Mouse (Mus musculus) cerebellum, adult 18-20 months (tissue): ENCODE measurements around the gene Apeh.

Source experiments
- DNase-seq, 2 experiments: peaks; one replicate each; pipeline ENCODE4 v3.0.0; 2021

The Apeh gene

DNA sequence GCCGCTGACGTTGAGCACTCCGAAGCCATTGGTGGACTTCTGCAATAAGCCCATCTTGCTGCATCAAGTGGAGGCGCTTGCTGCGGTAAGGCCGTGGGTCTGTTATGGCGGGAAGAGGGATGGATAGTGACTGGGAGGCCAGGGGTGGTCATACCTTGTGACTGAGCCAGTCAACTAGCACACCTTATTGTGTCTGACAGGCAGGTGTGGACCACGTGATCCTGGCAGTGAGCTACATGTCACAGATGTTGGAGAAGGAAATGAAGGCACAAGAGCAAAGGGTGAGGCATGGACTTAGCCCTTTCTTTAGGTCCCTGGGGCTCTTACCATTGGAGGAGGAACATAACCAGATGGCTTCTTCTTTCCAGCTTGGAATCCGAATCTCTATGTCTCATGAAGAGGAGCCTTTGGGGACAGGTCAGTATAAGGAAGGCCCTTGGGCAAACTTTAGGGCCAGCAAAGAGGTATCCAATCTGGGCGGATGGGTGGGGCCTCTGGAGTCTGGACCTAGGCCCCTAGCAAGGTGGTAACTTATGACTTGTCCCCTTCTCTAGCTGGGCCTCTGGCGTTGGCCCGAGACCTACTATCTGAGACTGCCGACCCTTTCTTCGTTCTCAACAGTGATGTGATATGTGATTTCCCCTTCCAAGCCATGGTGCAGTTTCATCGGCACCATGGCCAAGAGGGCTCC, 44.7 kb downstream of the Apeh start:
- DNase-seq = peak in 1 of 2 experiments; percentile 17

DNA sequence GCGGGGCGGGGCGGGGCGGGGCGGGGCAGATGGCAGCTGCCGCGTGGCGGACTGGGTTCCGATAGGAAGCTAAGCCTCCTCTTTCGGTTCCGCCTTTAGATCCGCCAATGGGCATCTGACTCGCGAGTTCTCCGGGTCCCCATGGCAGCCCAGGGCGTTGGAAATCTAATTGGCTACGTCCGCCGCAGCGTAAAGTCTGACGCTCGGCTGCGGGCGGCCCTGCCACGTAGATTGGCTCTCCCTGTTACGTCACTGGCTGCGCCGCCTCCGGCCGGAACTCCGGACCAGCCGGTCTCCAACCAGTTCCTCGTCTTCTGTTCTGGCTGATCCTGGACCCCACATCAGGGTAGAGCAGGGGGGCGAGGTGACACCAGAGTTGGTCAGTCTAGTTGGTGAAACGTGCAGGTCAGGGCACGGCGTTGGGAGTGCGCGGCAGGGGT, 45.4 kb downstream of the Apeh start, which contains the start of gene Gmppb:
Gmppb (plus strand) TSS at position 227 of the 440 bp plus-strand sequence.
- peak; percentile 94 to 96 for DNase-seq

DNA sequence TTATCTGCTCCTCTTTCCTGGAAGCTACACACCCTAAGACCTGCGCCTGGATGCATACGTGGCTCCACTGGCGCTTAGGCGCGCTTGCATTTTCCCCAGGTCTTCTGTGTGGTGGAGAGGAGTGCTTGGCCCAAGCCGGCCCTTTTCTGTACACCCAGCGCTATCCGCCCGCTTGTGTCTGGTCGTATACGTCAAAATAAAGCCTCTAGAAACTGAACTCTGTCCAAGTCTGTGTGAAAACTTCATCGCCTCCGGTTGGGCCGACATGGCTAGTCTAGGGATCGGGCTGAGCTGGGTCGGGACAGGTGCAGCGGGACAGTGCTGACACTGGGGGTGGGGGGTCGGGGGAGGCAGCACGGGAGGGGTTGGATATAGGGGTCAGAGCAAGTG, 45.8 kb downstream of the Apeh start:
- DNase-seq = no peak

DNA sequence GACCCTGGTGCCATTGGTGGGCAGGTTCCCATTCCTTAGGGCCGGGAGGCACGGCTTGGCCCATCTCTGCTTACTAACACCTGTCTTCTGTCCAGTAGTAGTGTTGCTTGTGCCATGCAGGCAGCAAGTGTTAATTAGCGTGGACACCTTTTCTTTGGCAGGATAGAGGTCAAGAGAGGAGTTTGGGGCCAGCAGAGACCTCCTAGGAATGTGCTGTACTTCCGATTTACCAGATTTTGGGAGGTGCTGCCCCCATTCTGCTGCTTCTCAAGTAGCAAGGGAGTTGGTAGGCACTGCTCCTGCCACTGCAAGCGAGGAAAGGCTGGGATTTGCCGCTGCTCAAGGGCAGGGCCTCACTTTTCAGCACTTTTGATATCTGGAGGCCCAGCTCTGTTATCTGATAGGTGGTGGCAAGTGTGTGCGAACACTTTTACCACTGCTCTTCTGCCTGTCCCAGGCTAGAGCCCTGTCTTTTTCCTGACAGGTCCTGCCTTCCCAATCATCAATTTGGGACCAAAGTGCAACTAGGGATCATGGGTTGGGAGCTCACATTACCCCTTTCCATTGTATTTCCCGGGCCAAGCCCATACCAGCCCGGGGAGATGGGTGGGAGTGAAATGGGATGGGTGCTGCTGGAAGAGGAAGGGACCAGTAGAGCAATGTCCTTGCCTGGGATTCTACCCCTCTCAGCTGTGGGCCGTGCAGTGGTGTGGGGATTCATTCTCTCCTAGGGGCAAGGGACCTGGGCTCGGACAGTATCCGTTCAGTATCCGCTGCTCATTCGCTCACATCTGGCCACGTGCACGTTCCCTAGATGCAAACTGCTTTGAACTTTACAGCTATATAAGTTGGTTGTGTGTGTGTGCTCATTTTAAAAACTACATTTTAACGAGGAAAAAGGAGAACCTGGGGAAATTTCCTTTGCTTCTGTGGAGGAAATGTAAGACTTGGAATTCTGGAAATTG, 46.5 kb downstream of the Apeh start:
- DNase-seq = peak in 1 of 2 experiments; percentile 10

DNA sequence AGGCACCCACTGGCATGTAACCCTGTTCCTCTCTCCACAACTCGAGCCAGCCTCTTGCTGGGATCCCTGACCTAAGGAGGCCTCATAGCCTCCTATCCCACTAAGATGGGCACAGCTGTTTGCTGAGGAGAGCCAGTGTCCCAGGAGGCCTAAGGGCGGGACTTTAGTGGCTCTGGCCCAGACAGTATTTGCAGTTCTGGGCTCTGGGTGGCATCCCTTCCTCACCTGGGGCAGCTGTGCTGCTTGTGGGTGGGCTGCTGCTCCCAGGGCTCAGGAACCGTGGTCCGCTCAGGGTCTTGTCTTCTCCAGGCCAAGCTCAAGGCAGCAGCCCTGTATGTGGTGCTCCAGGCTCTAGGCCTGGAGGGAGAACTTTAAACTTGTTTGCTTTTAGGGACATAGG, 47.8 kb downstream of the Apeh start:
- DNase-seq = no peak

DNA sequence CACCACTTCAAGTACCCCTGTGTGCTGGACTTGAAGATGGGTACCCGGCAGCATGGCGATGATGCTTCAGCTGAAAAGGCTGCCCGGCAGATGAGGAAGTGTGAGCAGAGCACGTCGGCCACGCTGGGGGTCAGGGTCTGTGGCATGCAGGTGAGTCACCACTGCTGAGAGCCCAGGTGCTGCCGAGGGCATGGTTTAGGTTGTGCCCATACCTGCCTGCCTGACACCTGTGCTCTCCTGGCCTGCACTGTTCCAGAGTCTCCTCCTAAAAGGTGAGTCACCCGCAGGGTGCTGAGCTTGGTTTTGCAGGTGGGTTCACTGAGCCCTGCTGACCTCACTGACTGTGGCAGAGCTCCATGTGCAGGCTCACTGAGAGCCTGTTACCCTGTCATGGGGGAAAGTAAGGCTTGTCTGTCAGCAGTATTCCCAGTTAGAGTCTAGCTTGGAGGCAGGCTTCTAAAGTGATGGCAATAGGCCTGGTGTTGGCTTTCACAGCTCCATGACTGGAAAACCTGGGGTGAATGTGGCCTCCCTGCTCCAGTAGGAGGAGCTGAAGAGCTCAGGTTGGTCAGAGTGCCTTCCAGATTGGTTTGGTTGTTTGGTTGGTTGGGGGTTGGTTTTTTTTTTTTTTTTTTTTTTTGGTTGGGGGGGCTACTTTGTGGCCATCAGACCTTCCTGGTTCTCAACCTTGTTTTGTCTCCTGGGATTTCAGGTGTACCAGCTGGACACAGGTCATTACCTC, 49.5 kb downstream of the Apeh start:
- no peak for DNase-seq
